Comparison of ENCODE assay signal across 8 mouse cellular contexts in the genomic region with DNA sequence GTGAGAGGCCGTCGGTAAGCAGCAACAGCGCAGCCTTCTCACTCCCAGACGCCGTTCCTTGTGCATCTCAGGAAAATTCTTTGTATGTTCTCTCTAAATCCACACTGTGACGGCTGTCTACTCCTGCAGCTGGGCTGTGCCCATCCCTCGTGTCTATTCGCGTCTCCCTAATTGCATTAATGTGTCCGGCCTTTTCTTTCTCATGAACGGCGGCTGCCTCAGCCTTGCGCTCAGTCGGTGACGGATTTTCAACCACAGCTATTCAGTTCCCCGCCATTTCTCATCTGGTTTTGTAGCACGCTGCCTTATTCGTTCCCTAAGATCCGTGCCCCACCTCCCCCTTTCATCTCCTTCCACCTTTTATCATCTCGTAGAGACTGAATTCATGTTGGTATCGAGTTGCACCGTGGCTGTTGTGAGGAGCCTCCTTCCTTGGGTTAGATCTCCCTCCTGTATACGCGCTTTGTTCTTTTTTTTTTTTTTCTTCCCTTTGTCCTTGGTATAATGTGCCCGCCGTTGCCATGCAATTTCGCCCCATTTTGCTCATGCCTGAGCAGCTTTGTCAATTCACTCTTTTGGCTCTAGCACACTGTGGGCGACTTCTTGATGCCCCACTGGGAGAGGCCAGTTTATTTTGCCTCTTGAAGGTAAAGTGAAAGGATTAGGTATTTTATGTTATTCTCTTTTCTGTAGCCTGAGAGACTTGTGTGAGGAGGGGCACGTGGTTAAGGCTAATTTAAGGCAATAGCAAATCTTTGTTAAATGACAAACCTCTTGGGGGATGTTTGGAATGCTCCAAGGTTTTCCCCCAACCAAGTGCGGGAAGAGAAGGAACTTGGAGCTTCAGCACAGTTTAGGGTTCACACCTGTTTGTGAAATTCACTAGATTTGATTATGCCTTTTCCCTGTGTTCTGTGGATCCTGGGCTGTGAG. TPM values are rescaled to one million over a fixed set of nuclear protein-coding genes. Genes with fewer than 3 reads are reported as not detected.
A peak's percentile ranks its signal among the peaks of the same experiment; 100 is the strongest.
DNase-seq lines count a peak whose midpoint lies in the region; ATAC-seq and TF ChIP-seq lines count a peak whose summit lies in the region.

No protein-coding gene starts in this region.

- WGBS in embryonic facial prominence, embryonic 11.5 days, result 8% methylated on average over 30 of the region's 30 CpGs
- WGBS in intestine, embryonic 15.5 days, result 13% methylated on average over 30 of the region's 30 CpGs
- WGBS in neural tube, embryonic 14.5 days, result 2% methylated on average over 30 of the region's 30 CpGs

- peak; percentile 29 to 31 for DNase-seq in left cerebral cortex, postnatal 36 days (ENCODE audit: low spot score in 2 of 2)
- no peak for DNase-seq in left cerebral cortex, adult 11 months (ENCODE audit: low spot score)
- peak; percentile 72 for DNase-seq in embryonic facial prominence, embryonic 11.5 days (ENCODE audit: low spot score)
- DNase-seq in spleen, adult 12 weeks (ENCODE audit: low spot score), result no peak
- no peak for DNase-seq in kidney, postnatal 14 days
- DNase-seq in gastrocnemius, adult 2 months, result no peak

- peak overlapping the region; percentile 47 for H3K4me2 ChIP-seq in embryonic facial prominence, embryonic 11.5 days (ENCODE audit: low read depth, low read length)
- peak overlapping the region; percentile 62 for H3K4me2 ChIP-seq in intestine, embryonic 15.5 days (replicated peaks)
- peak overlapping the region; percentile 36 for H3K4me2 ChIP-seq in neural tube, embryonic 14.5 days (ENCODE audit: low read depth, low read length)

- peak; percentile 44 for ATAC-seq in embryonic facial prominence, embryonic 11.5 days (replicated peaks; ENCODE audit: insufficient number of reproducible peaks, low FRiP score, low TSS enrichment, low read depth)
- ATAC-seq in intestine, embryonic 15.5 days, result no peak
- ATAC-seq in neural tube, embryonic 14.5 days (ENCODE audit: low read depth), result peak; percentile 46

- H3K36me3 ChIP-seq in embryonic facial prominence, embryonic 11.5 days (replicated peaks; ENCODE audit: control insufficient read depth, insufficient read depth, low read depth, low read length), result no peaks in the 10 kb centered on the region
- no peaks in the 10 kb centered on the region for H3K36me3 ChIP-seq in intestine, embryonic 15.5 days
- H3K36me3 ChIP-seq in neural tube, embryonic 14.5 days (ENCODE audit: control insufficient read depth, insufficient read depth, low read length), result no peaks in the 10 kb centered on the region

- no peaks in the 10 kb centered on the region for H3K27me3 ChIP-seq in embryonic facial prominence, embryonic 11.5 days (ENCODE audit: control insufficient read depth, insufficient read depth, low read length)
- peaks cover 3% of the 10 kb centered on the region; the same call in 1 of the 2 replicates for H3K27me3 ChIP-seq in intestine, embryonic 15.5 days (replicated peaks)
- no peaks in the 10 kb centered on the region for H3K27me3 ChIP-seq in neural tube, embryonic 14.5 days (ENCODE audit: control insufficient read depth, insufficient read depth, low read length)

- H3K4me1 ChIP-seq in embryonic facial prominence, embryonic 11.5 days (ENCODE audit: control insufficient read depth, insufficient read depth, low read length), result no peaks in the 10 kb centered on the region; the same call in 1 of the 2 replicates
- no peaks in the 10 kb centered on the region for H3K4me1 ChIP-seq in intestine, embryonic 15.5 days (replicated peaks)
- peaks cover 11% of the 10 kb centered on the region for H3K4me1 ChIP-seq in neural tube, embryonic 14.5 days (ENCODE audit: control insufficient read depth, insufficient read depth, low read length)

- peak overlapping the region; percentile 76 for H3K9ac ChIP-seq in embryonic facial prominence, embryonic 11.5 days (replicated peaks; ENCODE audit: low read length)
- peak overlapping the region; percentile 29 for H3K9ac ChIP-seq in intestine, embryonic 15.5 days
- peak overlapping the region; percentile 43 for H3K9ac ChIP-seq in neural tube, embryonic 14.5 days (replicated peaks; ENCODE audit: low read depth, low read length)

- H3K9me3 ChIP-seq in embryonic facial prominence, embryonic 11.5 days (replicated peaks; ENCODE audit: control insufficient read depth, low read length), result no peaks in the 10 kb centered on the region
- no peaks in the 10 kb centered on the region for H3K9me3 ChIP-seq in intestine, embryonic 15.5 days
- H3K9me3 ChIP-seq in neural tube, embryonic 14.5 days (ENCODE audit: control insufficient read depth, low read length), result no peaks in the 10 kb centered on the region

- intact Hi-C loops in left cerebral cortex, postnatal 36 days (cut with DNase I), result no loop called here
- intact Hi-C loops in gastrocnemius, adult 2 months (cut with DNase I), result loop anchor here (5.0 kb wide), 1 partner anchor 80 kb away; no protein-coding TSS in a partner anchor

- H3K27ac ChIP-seq in embryonic facial prominence, embryonic 11.5 days (replicated peaks; ENCODE audit: low read depth, low read length), result peak overlapping the region; percentile 69
- H3K27ac ChIP-seq in intestine, embryonic 15.5 days, result no peak overlapping the region
- peak overlapping the region; percentile 95 for H3K27ac ChIP-seq in neural tube, embryonic 14.5 days (ENCODE audit: low read depth, low read length)
- no peak overlapping the region for H3K27ac ChIP-seq in gastrocnemius, adult 2 months

- no peak for TF ChIP-seq CTCF in gastrocnemius, adult 2 months (IDR thresholded peaks at IDR 0.05)

- peak overlapping the region; percentile 25 for H3K4me3 ChIP-seq in embryonic facial prominence, embryonic 11.5 days (ENCODE audit: low read depth, low read length)
- peak overlapping the region; percentile 24 for H3K4me3 ChIP-seq in intestine, embryonic 15.5 days (replicated peaks)
- peak overlapping the region; percentile 24 for H3K4me3 ChIP-seq in neural tube, embryonic 14.5 days (ENCODE audit: low read depth, low read length)
- H3K4me3 ChIP-seq in gastrocnemius, adult 2 months, result no peak overlapping the region

RNA-seq across cellular contexts. Expression of gene Dnah2, which starts 21.5 kb away (rescaled TPM):
- total RNA-seq in left cerebral cortex, postnatal 36 days (2021), result 1 to 10 TPM; 1.4 to 2.1 TPM
- 1.5 and 2.1 TPM in 2 replicates for polyA plus RNA-seq in embryonic facial prominence, embryonic 11.5 days (2014; fragmentation: Nextera tagmentation; extraction: Ambion mirVana)
- polyA plus RNA-seq in intestine, embryonic 15.5 days (2015; fragmentation: Nextera tagmentation; extraction: Ambion mirVana), result 0.77 and 0.87 TPM in 2 replicates
- polyA plus RNA-seq in neural tube, embryonic 14.5 days (2014; fragmentation: Nextera tagmentation; extraction: Ambion mirVana), result 5.7 and 6.9 TPM in 2 replicates
- total RNA-seq in gastrocnemius, adult 2 months (2021), result under 1 TPM; 0.05 to 0.25 TPM

RNA-seq across cellular contexts. Expression of gene Efnb3, which starts 32.6 kb away (rescaled TPM):
- total RNA-seq in left cerebral cortex, postnatal 36 days (2021), result 10 to 100 TPM; 56.1 to 57.3 TPM
- 11.2 and 11.3 TPM in 2 replicates for polyA plus RNA-seq in embryonic facial prominence, embryonic 11.5 days (2014; fragmentation: Nextera tagmentation; extraction: Ambion mirVana)
- polyA plus RNA-seq in intestine, embryonic 15.5 days (2015; fragmentation: Nextera tagmentation; extraction: Ambion mirVana), result 9.8 and 10.2 TPM in 2 replicates
- 23.2 and 35.6 TPM in 2 replicates for polyA plus RNA-seq in neural tube, embryonic 14.5 days (2014; fragmentation: Nextera tagmentation; extraction: Ambion mirVana)
- under 1 TPM; 0.47 to 0.48 TPM for total RNA-seq in gastrocnemius, adult 2 months (2021)

RNA-seq across cellular contexts. Expression of gene Wrap53, which starts 52.7 kb away (rescaled TPM):
- 10 to 100 TPM; 10.2 to 10.8 TPM for total RNA-seq in left cerebral cortex, postnatal 36 days (2021)
- polyA plus RNA-seq in embryonic facial prominence, embryonic 11.5 days (2014; fragmentation: Nextera tagmentation; extraction: Ambion mirVana), result 40.2 and 40.9 TPM in 2 replicates
- polyA plus RNA-seq in intestine, embryonic 15.5 days (2015; fragmentation: Nextera tagmentation; extraction: Ambion mirVana), result 25.1 and 25.6 TPM in 2 replicates
- polyA plus RNA-seq in neural tube, embryonic 14.5 days (2014; fragmentation: Nextera tagmentation; extraction: Ambion mirVana), result 17.3 and 20.8 TPM in 2 replicates
- 1 to 10 TPM; 3.2 to 3.4 TPM for total RNA-seq in gastrocnemius, adult 2 months (2021)

RNA-seq across cellular contexts. Expression of gene Trp53, which starts 52.8 kb away (rescaled TPM):
- total RNA-seq in left cerebral cortex, postnatal 36 days (2021), result 10 to 100 TPM; 21.7 to 22.6 TPM
- 200 and 215 TPM in 2 replicates for polyA plus RNA-seq in embryonic facial prominence, embryonic 11.5 days (2014; fragmentation: Nextera tagmentation; extraction: Ambion mirVana)
- polyA plus RNA-seq in intestine, embryonic 15.5 days (2015; fragmentation: Nextera tagmentation; extraction: Ambion mirVana), result 140 and 143 TPM in 2 replicates
- 54.6 and 68.8 TPM in 2 replicates for polyA plus RNA-seq in neural tube, embryonic 14.5 days (2014; fragmentation: Nextera tagmentation; extraction: Ambion mirVana)
- total RNA-seq in gastrocnemius, adult 2 months (2021), result 10 to 100 TPM; 12.9 to 16.5 TPM

Comparison
In these comparisons a context has a peak if more than half of its experiments do, and no peak if none do; other contexts are left out.
1. DNase-seq: peak in left cerebral cortex, postnatal 36 days (2 of 2) and embryonic facial prominence, embryonic 11.5 days (single experiment); none in left cerebral cortex, adult 11 months (single experiment), spleen, adult 12 weeks (single experiment), kidney, postnatal 14 days (single experiment) and gastrocnemius, adult 2 months (single experiment).
2. H3K27ac ChIP-seq: peak in embryonic facial prominence, embryonic 11.5 days (single experiment) and neural tube, embryonic 14.5 days (single experiment); none in intestine, embryonic 15.5 days (single experiment) and gastrocnemius, adult 2 months (single experiment).
3. Peak in every context shown above with its lines, with median percentiles within 50 percentile points of each other: H3K4me2 ChIP-seq and H3K9ac ChIP-seq.